ENCODE assay signal across 8 mouse cellular contexts in genomic region chr17:28517441-28517955, GRCm38 (mm10). TPM values are rescaled to one million over a fixed set of nuclear protein-coding genes. Genes with fewer than 3 reads are reported as not detected.
DNase-seq lines count a peak whose midpoint lies in the region; ATAC-seq and TF ChIP-seq lines count a peak whose summit lies in the region.

Gene Fkbp5 (minus strand): TSS chr17:28517527.

- DNase-seq in G1E (ENCODE audit: low spot score): no peak
- DNase-seq in gastrocnemius, adult 18-20 months (ENCODE audit: low spot score): peak; percentile 94
- DNase-seq in hindbrain, embryonic 11.5 days (ENCODE audit: low spot score): peak; percentile 65
- no peak for DNase-seq in layer of hippocampus, postnatal 36 days
- peak; percentile 84 for DNase-seq in lung, postnatal 25 days (ENCODE audit: low spot score)
- peak; percentile 46 for DNase-seq in retina, embryonic 14.5 days (ENCODE audit: low spot score)

- peak within 1 kb of the TSS; percentile 73 for H3K9ac ChIP-seq in hindbrain, embryonic 11.5 days (ENCODE audit: low read depth, low read length)

- peak within 1 kb of the TSS; percentile 86 for H3K4me2 ChIP-seq in hindbrain, embryonic 11.5 days (replicated peaks; ENCODE audit: low read depth, low read length)

- H3K9me3 ChIP-seq in G1E (replicated peaks): 0 out of 2 replicates have a peak, but pooled peaks cover 2% of the 10 kb centered on the region
- no peaks in the 10 kb centered on the region for H3K9me3 ChIP-seq in hindbrain, embryonic 11.5 days (ENCODE audit: control insufficient read depth, low read length)

- H3K36me3 ChIP-seq in G1E (replicated peaks): no peaks in the 10 kb centered on the region
- no peaks in the 10 kb centered on the region for H3K36me3 ChIP-seq in hindbrain, embryonic 11.5 days (ENCODE audit: control insufficient read depth, insufficient read depth, low read length)

- H3K4me1 ChIP-seq in G1E (ENCODE audit: insufficient read depth, low read depth, low read length): peaks cover 14% of the 10 kb centered on the region
- peaks cover 14% of the 10 kb centered on the region for H3K4me1 ChIP-seq in bone marrow, adult 2 months (ENCODE audit: control insufficient read depth, insufficient read depth, low read length)
- H3K4me1 ChIP-seq in hindbrain, embryonic 11.5 days (replicated peaks; ENCODE audit: control insufficient read depth, insufficient read depth, low read length): 0 out of 2 replicates have a peak, but pooled peaks cover 2% of the 10 kb centered on the region

- H3K27ac ChIP-seq in bone marrow, adult 2 months (ENCODE audit: control insufficient read depth, insufficient read depth, low read depth, low read length, poor library complexity): peak within 1 kb of the TSS; percentile 98
- H3K27ac ChIP-seq in hindbrain, embryonic 11.5 days (ENCODE audit: low read depth, low read length): no peak within 1 kb of the TSS

- WGBS in bone marrow, adult 2 months: 26% methylated on average over 16 of the region's 16 CpGs
- 4% methylated on average over 16 of the region's 16 CpGs for WGBS in hindbrain, embryonic 11.5 days

- TF ChIP-seq POLR2A in bone marrow, adult 2 months (IDR thresholded peaks at IDR 0.05; ENCODE audit: borderline replicate concordance, control insufficient read depth, low read depth, low read length): no peak

- no peak for ATAC-seq in G1E (ENCODE audit: extremely low read depth, insufficient number of reproducible peaks, low FRiP score, poor library complexity, severe bottlenecking)
- ATAC-seq in hindbrain, embryonic 11.5 days (ENCODE audit: low FRiP score): peak; percentile 48
- ATAC-seq in erythroid progenitor cell, adult 5-6 weeks (replicated peaks; ENCODE audit: low FRiP score, poor library complexity, severe bottlenecking): no peak

- peaks cover 66% of the 10 kb centered on the region for H3K27me3 ChIP-seq in G1E (ENCODE audit: insufficient read depth, low read length)
- H3K27me3 ChIP-seq in hindbrain, embryonic 11.5 days (ENCODE audit: control insufficient read depth, insufficient read depth, low read length): peaks cover 9% of the 10 kb centered on the region; the same call in 1 of the 2 replicates

- TF ChIP-seq CTCF in G1E (IDR thresholded peaks at IDR 0.05; ENCODE audit: low read depth, low read length): no peak
- no peak for TF ChIP-seq CTCF in bone marrow, adult 2 months (IDR thresholded peaks at IDR 0.05; ENCODE audit: control insufficient read depth, insufficient read depth, low read length)

- H3K4me3 ChIP-seq in G1E (ENCODE audit: low read depth, low read length): peak within 1 kb of the TSS; percentile 38; the same call in 1 of the 2 replicates
- peak within 1 kb of the TSS; percentile 44 for H3K4me3 ChIP-seq in bone marrow, adult 2 months (replicated peaks; ENCODE audit: control insufficient read depth, low read depth, low read length)
- peak within 1 kb of the TSS; percentile 44 for H3K4me3 ChIP-seq in hindbrain, embryonic 11.5 days (ENCODE audit: low read depth, low read length)

RNA-seq across cellular contexts. Expression of gene Fkbp5, which starts in this region (rescaled TPM):
- total RNA-seq in G1E (2014; fragmentation: Nextera tagmentation) (11.7 and 16.4 TPM in 2 replicates), G1E (2017) (14.0 and 18.5 TPM in 2 replicates)
- 36.6 and 41.4 TPM in 2 replicates for polyA plus RNA-seq in G1E (2012)
- polyA plus RNA-seq in bone marrow, adult 2 months (2011; ENCODE audit: insufficient read depth, insufficient read length, low replicate concordance, missing spikeins): 29.4 and 48.6 TPM in 2 replicates
- 10 to 100 TPM; 54.0 to 92.7 TPM for total RNA-seq in gastrocnemius, adult 18-20 months (2021)
- 11.9 and 12.1 TPM in 2 replicates for polyA plus RNA-seq in hindbrain, embryonic 11.5 days (2014; fragmentation: Nextera tagmentation; extraction: Ambion mirVana)
- 10 to 100 TPM; 67.0 to 92.3 TPM for total RNA-seq in layer of hippocampus, postnatal 36 days (2021)
- total RNA-seq in erythroid progenitor cell, adult 5-6 weeks (2015; ENCODE audit: low replicate concordance): 5.9 and 6.8 TPM in 2 replicates
- 7.6 and 10.6 TPM in 2 replicates for total RNA-seq in erythroid progenitor cell, adult 5-6 weeks (2017; ENCODE audit: low replicate concordance)

Comparison
In these comparisons a context has a peak if more than half of its experiments do, and no peak if none do; other contexts are left out.
1. DNase-seq: peak in gastrocnemius, adult 18-20 months (single experiment), hindbrain, embryonic 11.5 days (single experiment), lung, postnatal 25 days (single experiment) and retina, embryonic 14.5 days (single experiment); none in G1E (single experiment) and layer of hippocampus, postnatal 36 days (0 of 2).
2. Peak in every context shown above with its lines, with median percentiles within 50 percentile points of each other: H3K4me3 ChIP-seq.